Mouse (Mus musculus) liver, embryonic 11.5 days (tissue): ENCODE results near the gene Bpifa1. TPM values are rescaled to one million over a fixed set of nuclear protein-coding genes. Genes with fewer than 3 reads are reported as not detected.

Source experiments
- ATAC-seq: fragments of 200-750 bp; cut with Nextera tagmentation; replicated peaks from 2 replicates; pipeline ENCODE4 v1.8.0; 2017; ENCODE audit warnings: moderate number of reproducible peaks, mild to moderate bottlenecking, moderate TSS enrichment, moderate library complexity; ENCODE audit not compliant: low FRiP score
- DNase-seq: peaks from one replicate; pipeline ENCODE4 v3.0.0-alpha.2; 2017; ENCODE audit warnings: low spot score
- H3K27ac ChIP-seq: fragments of 300-500 bp; sonication (generic); 2 replicates; pipeline ENCODE4 v1.5.1; 2014; ENCODE audit warnings: mild to moderate bottlenecking, low read depth, low read length, control low read depth
- H3K27me3 ChIP-seq: fragments of 300-500 bp; sonication (generic); replicated peaks from 2 replicates; pipeline ENCODE4 v1.6.1; 2014; ENCODE audit warnings: low read length, mixed read lengths; ENCODE audit not compliant: control insufficient read depth, insufficient read depth
- H3K36me3 ChIP-seq: fragments of 300-500 bp; sonication (generic); 2 replicates; pipeline ENCODE4 v1.6.1; 2014; ENCODE audit warnings: mild to moderate bottlenecking, low read length, moderate library complexity, mixed read lengths; ENCODE audit not compliant: control insufficient read depth, insufficient read depth
- H3K4me1 ChIP-seq: fragments of 300-500 bp; sonication (generic); replicated peaks from 2 replicates; pipeline ENCODE4 v1.6.1; 2014; ENCODE audit warnings: low read length, mixed read lengths; ENCODE audit not compliant: control insufficient read depth, insufficient read depth
- H3K4me2 ChIP-seq: fragments of 300-500 bp; sonication (generic); 2 replicates; pipeline ENCODE4 v1.6.1; 2014; ENCODE audit warnings: mild to moderate bottlenecking, control low read depth, moderate library complexity
- H3K4me3 ChIP-seq: fragments of 300-500 bp; sonication (generic); 2 replicates; pipeline ENCODE4 v1.5.1; 2014; ENCODE audit warnings: low read depth, low read length, control low read depth
- H3K9ac ChIP-seq: fragments of 300-500 bp; sonication (generic); 2 replicates; pipeline ENCODE4 v1.6.1; 2014; ENCODE audit warnings: low read depth, low read length, control low read depth
- H3K9me3 ChIP-seq: fragments of 300-500 bp; sonication (generic); 2 replicates; pipeline ENCODE4 v1.6.1; 2016; ENCODE audit warnings: low read length, inconsistent platforms, mixed read lengths; ENCODE audit not compliant: control insufficient read depth
- WGBS: fragments of 180-500 bp; shearing (Covaris S2); extraction: QIAGEN DNeasy Blood & Tissue Kit; methylation state at CpG from one replicate; pipeline ENCODE4 v1.1.7; 2014; 5-methylcytosine and 5-hydroxymethylcytosine counted together
- polyA plus RNA-seq: library from polyadenylated mRNA; unstranded; fragments of >200 nt; fragmentation: Nextera tagmentation; extraction: Ambion mirVana; gene quantifications from 2 replicates; pipeline ENCODE4 v1.2.1, GENCODE M21; 2014

The Bpifa1 gene
- 0.32 TPM in 1 of 2 replicates, not detected in the other for polyA plus RNA-seq

GRCm38 (mm10) chr2:154142580-154142979, at the start of gene Bpifa1:
TSS of gene Bpifa1 (plus strand) at chr2:154142880.
- H3K9ac ChIP-seq = no peak within 1 kb of the TSS
- ATAC-seq (no peak), DNase-seq (no peak)
- H3K4me1 ChIP-seq = no peaks in the 10 kb centered on the region
- no peaks in the 10 kb centered on the region for H3K27me3 ChIP-seq
- no peaks in the 10 kb centered on the region for H3K36me3 ChIP-seq
- WGBS = 62% methylated on average over 4 of the region's 4 CpGs
- no peak within 1 kb of the TSS for H3K4me3 ChIP-seq
- no peaks in the 10 kb centered on the region for H3K9me3 ChIP-seq
- H3K27ac ChIP-seq = no peak within 1 kb of the TSS
- no peak within 1 kb of the TSS for H3K4me2 ChIP-seq

- Histone ChIP-seq H3K4me1 (no peaks in the 10 kb centered on the region), H3K27me3 (no peaks in the 10 kb centered on the region), H3K4me3 (no peak overlapping the region), H3K4me2 (no peak overlapping the region), H3K9ac (no peak overlapping the region), H3K27ac (no peak overlapping the region), H3K36me3 (no peaks in the 10 kb centered on the region), H3K9me3 (no peaks in the 10 kb centered on the region)
- no peak for DNase-seq
- WGBS = 36% methylated on average over 1 of the region's 1 CpGs
- ATAC-seq = no peak
Measured at GRCm38 (mm10) chr2:154097734-154098133, 44.9 kb upstream of the Bpifa1 start.

- Histone ChIP-seq H3K4me1 (no peaks in the 10 kb centered on the region), H3K9ac (no peak overlapping the region), H3K36me3 (no peaks in the 10 kb centered on the region), H3K4me3 (no peak overlapping the region), H3K9me3 (no peaks in the 10 kb centered on the region; the same call in 1 of the 2 replicates), H3K4me2 (no peak overlapping the region), H3K27me3 (no peaks in the 10 kb centered on the region), H3K27ac (no peak overlapping the region)
- no peak for ATAC-seq
- WGBS = 82% methylated on average over 3 of the region's 3 CpGs
- DNase-seq = no peak
Measured at GRCm38 (mm10) chr2:154117381-154117780, 25.3 kb upstream of the Bpifa1 start.

- WGBS = 54% methylated on average over 2 of the region's 2 CpGs
- Histone ChIP-seq H3K4me2 (no peak within 1 kb of the TSS), H3K9ac (no peak within 1 kb of the TSS), H3K27me3 (no peaks in the 10 kb centered on the region), H3K4me1 (no peaks in the 10 kb centered on the region), H3K27ac (no peak within 1 kb of the TSS), H3K36me3 (no peaks in the 10 kb centered on the region), H3K9me3 (no peaks in the 10 kb centered on the region), H3K4me3 (no peak within 1 kb of the TSS)
- ATAC-seq = no peak
- DNase-seq = no peak
Measured at GRCm38 (mm10) chr2:154130120-154130519, 12.6 kb upstream of the Bpifa1 start, which contains the start of gene Bpifa3. TSS of gene Bpifa3 (plus strand) at chr2:154130336.

GRCm38 (mm10) chr2:154143735-154144134, 1.1 kb downstream of the Bpifa1 start:
- Histone ChIP-seq H3K4me1 (no peaks in the 10 kb centered on the region), H3K4me3 (no peak overlapping the region), H3K36me3 (no peaks in the 10 kb centered on the region), H3K4me2 (no peak overlapping the region), H3K27me3 (no peaks in the 10 kb centered on the region), H3K9me3 (no peaks in the 10 kb centered on the region), H3K9ac (no peak overlapping the region), H3K27ac (no peak overlapping the region)
- ATAC-seq = no peak
- WGBS = 77% methylated on average over 3 of the region's 3 CpGs
- DNase-seq = peak; percentile 15

GRCm38 (mm10) chr2:154147496-154147895, 4.8 kb downstream of the Bpifa1 start:
- WGBS = 72% methylated on average over 4 of the region's 4 CpGs

GRCm38 (mm10) chr2:154158433-154158832, 15.8 kb downstream of the Bpifa1 start:
- DNase-seq = no peak
- Histone ChIP-seq H3K9ac (no peak overlapping the region), H3K9me3 (no peaks in the 10 kb centered on the region; the same call in 1 of the 2 replicates), H3K36me3 (no peaks in the 10 kb centered on the region), H3K27ac (no peak overlapping the region), H3K4me3 (no peak overlapping the region), H3K4me1 (no peaks in the 10 kb centered on the region), H3K4me2 (no peak overlapping the region), H3K27me3 (no peaks in the 10 kb centered on the region)
- ATAC-seq = no peak
- WGBS = 34% methylated on average over 3 of the region's 3 CpGs

More at GRCm38 (mm10) chr2:154147496-154147895, 4.8 kb downstream of the Bpifa1 start:
- DNase-seq (no peak), ATAC-seq (no peak)
- H3K27me3 ChIP-seq = no peaks in the 10 kb centered on the region
- H3K36me3 ChIP-seq = no peaks in the 10 kb centered on the region
- no peak overlapping the region for H3K9ac ChIP-seq
- no peak overlapping the region for H3K4me3 ChIP-seq
- no peak overlapping the region for H3K4me2 ChIP-seq
- H3K27ac ChIP-seq = no peak overlapping the region
- H3K9me3 ChIP-seq = no peaks in the 10 kb centered on the region
- no peaks in the 10 kb centered on the region for H3K4me1 ChIP-seq

- DNase-seq (no peak), ATAC-seq (no peak)
- WGBS = 72% methylated on average over 8 of the region's 8 CpGs
- H3K4me3 ChIP-seq = no peak within 1 kb of the TSS
- H3K4me2 ChIP-seq = no peak within 1 kb of the TSS
- H3K27ac ChIP-seq = no peak within 1 kb of the TSS
- no peaks in the 10 kb centered on the region; the same call in 1 of the 2 replicates for H3K9me3 ChIP-seq
- H3K9ac ChIP-seq = no peak within 1 kb of the TSS
- H3K4me1 ChIP-seq = no peaks in the 10 kb centered on the region
- H3K36me3 ChIP-seq = no peaks in the 10 kb centered on the region
- no peaks in the 10 kb centered on the region for H3K27me3 ChIP-seq
Measured at GRCm38 (mm10) chr2:154162307-154162706, 19.6 kb downstream of the Bpifa1 start, which contains the start of gene Bpifa5. TSS of gene Bpifa5 (plus strand) at chr2:154162607.

- Histone ChIP-seq H3K4me3 (no peak overlapping the region), H3K27ac (no peak overlapping the region), H3K4me1 (no peaks in the 10 kb centered on the region), H3K4me2 (no peak overlapping the region), H3K9ac (no peak overlapping the region), H3K27me3 (no peaks in the 10 kb centered on the region), H3K36me3 (no peaks in the 10 kb centered on the region), H3K9me3 (no peaks in the 10 kb centered on the region; the same call in 1 of the 2 replicates)
- 79% methylated on average over 5 of the region's 5 CpGs for WGBS
- DNase-seq = no peak
- no peak for ATAC-seq
Measured at GRCm38 (mm10) chr2:154163306-154163705, 20.6 kb downstream of the Bpifa1 start.
